Mouse (Mus musculus): Measurements from ENCODE around the gene Msmb. TPM values are rescaled to one million over a fixed set of nuclear protein-coding genes. Genes with fewer than 3 reads are reported as not detected.

The Msmb gene
- total RNA-seq, 1 experiment from 2014 or later, result not detected

- ATAC-seq (ENCODE audit: extremely low read depth, insufficient number of reproducible peaks, low FRiP score, poor library complexity, severe bottlenecking), result no peak
These were observed 2.9 kb downstream of the Msmb start for GRCm38 (mm10) chr14:32144734-32145133.

GRCm38 (mm10) chr14:32145401-32145800 lies 3.6 kb downstream of the Msmb start:
- ATAC-seq (ENCODE audit: extremely low read depth, insufficient number of reproducible peaks, low FRiP score, poor library complexity, severe bottlenecking), result no peak

GRCm38 (mm10) chr14:32145809-32146511 lies 4.1 kb downstream of the Msmb start:
- ATAC-seq (ENCODE audit: extremely low read depth, insufficient number of reproducible peaks, low FRiP score, poor library complexity, severe bottlenecking), result no peak

- no peak for ATAC-seq (ENCODE audit: extremely low read depth, insufficient number of reproducible peaks, low FRiP score, poor library complexity, severe bottlenecking)
These were observed 4.8 kb downstream of the Msmb start for GRCm38 (mm10) chr14:32146578-32146977.

- no peak for ATAC-seq (ENCODE audit: extremely low read depth, insufficient number of reproducible peaks, low FRiP score, poor library complexity, severe bottlenecking)
These were observed 9.0 kb downstream of the Msmb start for GRCm38 (mm10) chr14:32150872-32151271.

GRCm38 (mm10) chr14:32152243-32152965 lies 10.6 kb downstream of the Msmb start:
- ATAC-seq (ENCODE audit: extremely low read depth, insufficient number of reproducible peaks, low FRiP score, poor library complexity, severe bottlenecking), result no peak

GRCm38 (mm10) chr14:32153156-32153555 lies 11.3 kb downstream of the Msmb start:
- no peak for ATAC-seq (ENCODE audit: extremely low read depth, insufficient number of reproducible peaks, low FRiP score, poor library complexity, severe bottlenecking)

- ATAC-seq (ENCODE audit: extremely low read depth, insufficient number of reproducible peaks, low FRiP score, poor library complexity, severe bottlenecking), result no peak
These were observed 12.9 kb downstream of the Msmb start for GRCm38 (mm10) chr14:32154758-32155157.

GRCm38 (mm10) chr14:32159150-32159670 lies 17.4 kb downstream of the Msmb start:
- ATAC-seq (ENCODE audit: extremely low read depth, insufficient number of reproducible peaks, low FRiP score, poor library complexity, severe bottlenecking), result peak; percentile 31

GRCm38 (mm10) chr14:32159690-32160246 lies 17.9 kb downstream of the Msmb start, which contains the start of gene Ncoa4:
Gene Ncoa4, plus strand, starts transcription at chr14:32159865.
- peak; percentile 89 for ATAC-seq (ENCODE audit: extremely low read depth, insufficient number of reproducible peaks, low FRiP score, poor library complexity, severe bottlenecking)

GRCm38 (mm10) chr14:32160563-32160962 lies 18.7 kb downstream of the Msmb start:
- ATAC-seq (ENCODE audit: extremely low read depth, insufficient number of reproducible peaks, low FRiP score, poor library complexity, severe bottlenecking), result no peak

- ATAC-seq (ENCODE audit: extremely low read depth, insufficient number of reproducible peaks, low FRiP score, poor library complexity, severe bottlenecking), result no peak
These were observed 19.5 kb downstream of the Msmb start for GRCm38 (mm10) chr14:32161090-32161885.

- no peak for ATAC-seq (ENCODE audit: extremely low read depth, insufficient number of reproducible peaks, low FRiP score, poor library complexity, severe bottlenecking)
These were observed 20.4 kb downstream of the Msmb start for GRCm38 (mm10) chr14:32162231-32162630.

GRCm38 (mm10) chr14:32163203-32163888 lies 21.5 kb downstream of the Msmb start:
- no peak for ATAC-seq (ENCODE audit: extremely low read depth, insufficient number of reproducible peaks, low FRiP score, poor library complexity, severe bottlenecking)

- no peak for ATAC-seq (ENCODE audit: extremely low read depth, insufficient number of reproducible peaks, low FRiP score, poor library complexity, severe bottlenecking)
These were observed 22.6 kb downstream of the Msmb start for GRCm38 (mm10) chr14:32164173-32165051.

- ATAC-seq (ENCODE audit: extremely low read depth, insufficient number of reproducible peaks, low FRiP score, poor library complexity, severe bottlenecking), result peak; percentile 89
These were observed 23.6 kb downstream of the Msmb start for GRCm38 (mm10) chr14:32165278-32166061.

GRCm38 (mm10) chr14:32166062-32166441 lies 24.2 kb downstream of the Msmb start:
- no peak for ATAC-seq (ENCODE audit: extremely low read depth, insufficient number of reproducible peaks, low FRiP score, poor library complexity, severe bottlenecking)
